Mouse (Mus musculus) layer of hippocampus, adult 9-11 months (tissue): ENCODE measurements around the gene Serpina11.
A peak's percentile ranks its signal among the peaks of the same experiment; 100 is the strongest.

ENCODE experiments used
- DNase-seq: peaks from one replicate; pipeline ENCODE4 v3.0.0; 2022

The Serpina11 gene

DNA sequence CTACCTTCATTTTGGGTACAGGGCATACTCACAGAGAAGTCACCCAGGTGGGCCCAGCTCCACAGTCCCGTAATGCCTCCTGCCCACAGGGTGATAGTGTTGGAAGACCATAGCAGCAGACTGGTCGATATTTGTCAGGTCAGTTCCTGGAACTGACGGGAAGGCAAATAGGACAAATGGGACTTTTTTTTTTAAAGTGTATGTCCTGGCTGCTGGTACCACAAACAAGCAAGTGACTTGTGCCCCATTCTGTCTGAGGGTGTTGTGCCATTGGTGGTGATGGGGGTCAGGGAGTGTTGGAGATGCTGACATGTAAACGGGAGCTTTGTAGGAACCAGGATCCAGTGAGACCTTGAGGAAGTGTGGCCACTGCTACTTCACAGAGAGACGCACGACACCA, at the start of gene Serpina11:
Gene Serpina11, minus strand, starts transcription at position 101 of the 400 bp plus-strand sequence.
- no peak for DNase-seq

DNA sequence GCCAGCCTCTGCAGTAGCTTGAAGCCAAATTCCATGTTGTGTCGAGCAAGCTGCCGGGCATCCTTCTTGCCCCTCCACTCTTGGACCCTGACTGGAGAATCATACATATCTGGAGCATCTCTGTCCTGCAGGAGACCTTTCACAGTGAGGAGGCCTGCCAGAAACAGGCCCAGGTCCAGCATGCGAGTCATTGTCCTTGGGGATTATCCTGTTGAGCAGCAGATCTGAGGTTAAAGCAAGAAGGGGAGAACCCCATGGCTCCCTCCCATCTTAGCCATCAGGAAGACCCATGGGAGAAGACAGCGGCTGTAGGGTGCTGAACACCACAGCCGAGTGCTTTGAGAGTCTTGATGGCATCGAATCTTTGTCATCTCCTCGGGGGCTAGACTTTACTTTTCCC, 48.4 kb upstream of the Serpina11 start:
- no peak for DNase-seq

DNA sequence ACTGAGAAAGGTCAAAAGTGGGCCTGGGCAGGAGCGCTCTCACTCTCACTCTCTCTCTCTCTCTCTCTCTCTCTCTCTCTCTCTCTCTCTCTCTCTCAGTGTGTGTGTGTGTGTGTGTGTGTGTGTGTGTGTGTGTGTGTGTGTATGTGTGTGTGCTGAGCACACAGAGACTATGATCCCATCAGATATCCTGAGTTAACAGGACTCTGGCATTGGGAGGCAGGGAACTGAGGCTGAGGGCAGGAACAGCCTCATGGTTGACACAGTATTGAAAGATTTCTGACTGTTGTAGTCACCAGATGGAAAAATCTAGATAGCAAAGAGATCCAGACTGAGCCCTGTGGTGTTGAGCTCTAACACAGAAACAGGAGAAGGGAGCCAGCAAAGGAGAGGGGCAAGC, 44.0 kb upstream of the Serpina11 start:
- DNase-seq = no peak

DNA sequence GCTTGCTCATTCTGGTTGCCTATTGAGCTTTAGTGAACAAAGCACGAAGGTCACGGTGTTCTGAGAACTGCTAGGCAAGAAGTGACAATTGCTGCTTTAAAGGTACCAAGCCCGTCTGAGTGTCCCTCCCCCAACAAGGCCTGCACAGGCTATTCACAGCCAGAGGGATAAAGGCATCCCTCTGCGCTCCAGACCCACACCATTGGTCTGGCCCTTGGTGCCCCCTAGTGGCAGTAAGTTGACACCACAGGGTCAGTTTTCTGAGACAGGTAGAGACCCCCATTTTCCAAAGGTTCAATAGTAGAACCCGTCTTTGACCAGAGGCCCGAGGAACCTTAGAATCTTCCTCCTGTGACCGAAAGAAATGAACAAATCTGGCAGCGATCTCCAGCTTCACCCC, 40.2 kb upstream of the Serpina11 start:
- DNase-seq = no peak

DNA sequence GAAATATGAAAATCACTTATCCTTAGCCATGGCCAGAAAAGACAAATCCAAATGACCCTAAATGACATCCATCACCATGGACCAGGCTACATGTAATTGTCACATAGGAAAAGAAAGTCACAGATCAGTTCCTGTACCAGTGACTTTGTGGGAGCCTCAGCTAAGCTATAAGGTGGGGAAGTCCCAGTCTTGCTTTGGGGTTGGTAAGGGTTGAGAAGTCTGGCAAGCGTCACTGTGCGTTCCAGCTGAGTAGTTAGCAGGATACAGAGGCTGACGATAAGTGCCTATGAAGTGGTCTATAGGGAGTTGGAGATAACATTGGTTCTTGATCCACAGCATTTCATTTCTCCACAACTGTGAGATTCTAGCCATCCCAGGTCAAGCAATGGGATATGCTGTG, 25.5 kb upstream of the Serpina11 start:
- DNase-seq = no peak

DNA sequence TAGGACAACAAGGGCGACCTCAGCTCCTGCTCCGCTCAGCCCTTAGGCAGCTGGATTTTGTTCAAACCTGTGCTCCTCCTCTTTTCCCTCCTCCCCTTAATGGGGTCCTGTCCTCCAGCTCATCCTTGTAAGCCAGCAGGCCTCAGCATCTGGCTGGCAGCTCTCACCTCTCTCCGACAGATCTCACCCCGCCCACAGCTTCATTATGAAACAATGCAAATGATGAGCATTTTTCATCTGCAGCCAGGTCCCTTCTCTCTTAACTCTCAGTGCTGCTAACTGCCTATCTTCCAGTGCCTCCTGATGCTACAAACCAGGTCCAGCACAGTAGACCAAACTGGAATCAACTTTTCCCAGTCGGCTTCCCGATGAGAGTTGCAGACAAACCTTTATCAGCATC, 23.9 kb upstream of the Serpina11 start, which contains the start of gene Serpina9:
Gene Serpina9, minus strand, starts transcription at position 136 of the 400 bp plus-strand sequence.
- no peak for DNase-seq

DNA sequence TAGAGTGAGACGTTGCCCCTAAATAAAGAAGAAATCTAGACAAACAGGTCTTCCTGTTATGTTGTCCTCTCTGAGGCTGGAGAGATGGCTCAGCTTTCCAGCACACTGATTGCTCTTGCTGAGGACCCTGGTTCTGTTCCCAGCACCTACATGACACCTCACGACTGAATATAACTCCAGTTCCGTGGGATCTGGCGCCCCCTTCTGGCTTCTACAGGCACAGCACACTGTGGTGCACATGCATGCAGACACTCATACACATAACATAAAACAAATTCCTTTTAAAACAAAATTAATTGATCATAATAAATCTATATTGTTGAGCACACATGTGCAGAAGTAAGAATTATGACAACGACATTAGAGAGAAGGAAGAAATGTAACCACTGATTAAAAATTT, 14.9 kb upstream of the Serpina11 start:
- DNase-seq = no peak

DNA sequence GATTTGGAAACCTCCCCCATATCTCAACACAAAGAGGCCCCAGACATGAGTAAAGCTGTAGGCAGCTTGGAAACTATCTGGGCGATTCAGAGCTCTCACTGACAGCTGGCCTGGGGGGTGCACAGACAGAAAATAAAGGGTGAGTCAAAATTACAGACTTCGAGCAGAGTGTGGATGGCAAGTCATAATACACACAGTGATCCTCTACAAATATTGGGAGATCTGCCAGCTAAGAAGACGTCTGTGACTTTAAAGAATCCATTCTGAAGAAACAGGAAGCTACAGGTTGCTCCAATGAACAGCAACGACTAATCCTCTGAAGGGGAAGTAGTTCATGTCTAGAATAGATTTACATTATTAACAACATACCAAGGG, 13.5 kb upstream of the Serpina11 start:
- peak; percentile 65 for DNase-seq

DNA sequence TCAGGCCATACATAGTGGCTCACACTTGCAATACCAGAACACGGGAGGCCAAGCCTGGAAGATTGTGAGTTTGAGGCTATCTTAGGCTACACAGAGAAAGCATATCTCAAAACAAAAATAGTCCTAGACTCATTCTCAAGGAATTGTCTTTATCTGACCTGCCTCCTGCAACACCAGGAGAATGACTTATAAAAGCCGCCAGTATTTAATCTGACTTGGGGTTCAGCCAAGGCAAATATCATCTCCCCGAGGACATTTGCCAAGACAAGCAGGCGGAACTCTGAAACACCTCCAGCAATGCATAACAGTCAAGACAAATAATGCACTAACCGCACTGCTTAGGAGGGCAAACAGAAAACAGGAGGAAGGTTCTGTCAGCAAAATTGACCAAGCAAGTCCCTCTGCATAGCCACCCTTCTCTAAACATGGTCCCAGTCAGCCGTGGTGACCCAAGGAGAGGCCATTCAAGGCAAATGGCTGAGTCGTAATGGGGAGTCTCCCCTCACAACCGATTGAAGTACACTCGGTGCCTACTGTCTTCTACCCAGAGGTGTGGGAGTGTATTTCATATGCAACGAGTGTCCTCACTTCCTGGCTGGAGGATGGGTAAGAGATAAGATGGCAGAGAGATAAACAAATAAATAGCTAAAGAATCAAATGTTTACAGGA, 12.9 kb upstream of the Serpina11 start:
- no peak for DNase-seq

DNA sequence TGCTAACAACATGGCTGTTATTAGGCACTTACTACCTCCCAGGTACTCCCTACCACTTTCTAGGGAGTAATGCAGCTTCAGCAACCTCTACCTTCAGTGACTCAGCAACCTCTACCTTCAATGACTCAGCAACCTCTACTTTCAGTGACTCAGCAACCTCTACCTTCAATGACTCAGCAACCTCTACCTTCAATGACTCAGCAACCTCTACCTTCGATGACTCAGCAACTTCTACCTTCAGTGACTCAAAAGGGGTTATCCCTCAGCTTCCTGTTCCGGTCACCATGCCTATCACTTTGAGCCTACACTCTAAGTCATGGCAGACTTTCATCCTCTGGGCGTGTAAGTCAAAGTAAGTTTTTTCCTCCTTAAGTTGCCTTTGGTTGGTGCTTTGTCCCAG, 10.8 kb upstream of the Serpina11 start:
- no peak for DNase-seq

DNA sequence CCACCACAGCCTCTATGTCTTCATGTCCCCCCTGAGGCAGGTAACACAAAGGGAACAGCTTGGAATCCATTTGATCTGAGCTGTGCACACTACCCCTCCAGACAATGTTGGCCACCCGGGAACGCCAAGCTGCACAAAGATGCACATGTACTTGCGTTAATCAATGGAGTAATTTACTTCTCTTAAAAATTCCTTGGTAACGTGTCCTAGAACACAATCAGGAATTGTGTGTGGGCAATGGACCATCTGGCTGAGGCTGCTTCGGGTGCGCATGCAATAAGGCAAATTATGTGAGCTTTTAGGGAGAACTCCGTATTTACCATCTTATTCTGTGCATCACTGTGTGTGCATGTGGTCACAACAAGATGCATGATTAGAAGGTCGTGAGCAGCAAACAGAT, 9.9 kb upstream of the Serpina11 start:
- DNase-seq = peak; percentile 76

DNA sequence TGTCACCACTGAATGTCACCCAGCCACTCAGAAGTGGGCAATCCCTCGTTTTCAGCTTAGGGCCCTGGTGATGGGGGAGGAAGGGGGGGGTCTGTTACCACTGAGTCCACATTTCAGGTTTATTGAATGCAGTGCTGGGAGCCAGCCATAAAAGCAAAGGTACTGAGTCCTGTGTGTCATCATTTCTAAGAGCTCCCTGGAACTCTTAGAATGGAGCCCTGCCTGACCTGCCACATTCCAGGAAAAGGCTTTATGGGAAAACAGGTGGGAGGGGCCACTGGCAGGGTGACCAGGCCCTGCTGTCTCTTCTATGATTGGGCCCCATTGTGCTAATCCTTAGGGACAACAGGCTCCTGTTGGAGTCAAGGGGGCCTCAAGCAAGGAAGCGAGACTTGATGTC, 6.8 kb upstream of the Serpina11 start:
- DNase-seq = no peak

DNA sequence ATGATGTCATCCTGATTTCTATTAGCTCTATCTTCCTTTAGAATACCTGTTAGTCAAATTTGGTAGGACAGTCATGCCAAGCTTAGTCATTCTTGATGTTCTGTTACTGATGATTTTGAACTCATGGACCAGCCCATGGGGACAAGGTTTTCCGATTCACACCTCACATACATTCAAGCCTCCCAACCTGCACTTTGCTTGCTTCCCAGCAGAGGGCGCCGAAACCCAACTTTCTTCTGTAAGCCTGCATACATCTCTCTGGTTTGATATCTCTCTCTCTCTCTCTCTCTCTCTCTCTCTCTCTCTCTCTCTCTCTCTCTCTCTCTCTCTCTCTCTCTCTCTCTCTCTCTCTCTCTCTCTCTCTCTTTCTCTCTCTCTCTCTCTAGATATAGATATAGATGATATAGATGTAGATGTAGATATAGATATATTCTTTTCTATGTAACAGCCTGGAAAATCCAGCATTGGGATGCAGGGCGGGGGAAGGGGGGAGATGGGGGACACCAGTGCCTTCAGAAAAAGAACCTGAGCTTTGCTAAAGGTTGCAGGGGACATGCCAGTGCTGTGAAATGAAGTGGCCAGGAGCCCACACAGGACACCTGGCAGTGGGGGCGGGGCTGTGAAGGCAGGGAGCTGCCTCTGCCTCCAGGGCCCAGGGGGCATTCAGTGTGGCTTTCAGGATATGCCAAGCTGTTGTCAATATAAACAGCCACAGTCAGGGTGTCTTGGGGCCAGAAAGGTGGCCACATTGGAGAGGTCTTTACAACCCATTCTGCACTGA, 5.7 kb upstream of the Serpina11 start:
- DNase-seq = peak; percentile 62

DNA sequence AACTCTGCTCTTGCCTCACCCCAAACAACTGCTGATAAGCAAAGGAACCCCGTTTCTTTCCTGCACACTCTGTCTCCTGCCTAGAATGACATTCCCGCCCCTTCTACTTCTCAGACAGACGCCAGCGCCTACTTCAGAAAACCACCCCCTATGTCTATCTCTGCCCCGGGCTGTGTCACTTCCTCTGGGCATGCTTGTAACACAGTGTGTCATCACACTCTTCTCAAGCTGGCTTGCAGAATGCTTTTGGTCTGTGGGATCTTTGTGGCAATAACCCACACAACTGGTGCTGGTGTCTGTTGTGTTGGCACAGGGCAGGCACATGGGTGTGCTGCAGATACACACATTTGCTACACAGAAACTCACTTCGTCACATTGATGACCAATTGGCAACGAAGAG, 3.2 kb upstream of the Serpina11 start:
- DNase-seq = peak; percentile 57

DNA sequence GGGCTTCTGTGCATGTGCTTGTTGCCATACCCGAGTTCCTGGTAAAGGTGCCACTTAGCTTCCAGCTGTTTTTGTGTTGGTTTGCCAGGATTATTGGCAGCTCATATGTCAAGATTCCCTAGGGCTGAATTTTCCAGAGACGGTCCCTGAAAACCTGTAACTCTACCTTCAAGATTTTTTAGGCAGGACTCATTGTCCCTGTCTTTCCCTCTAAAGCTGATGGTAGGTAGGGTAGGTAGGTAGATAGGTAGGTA, 316 bp downstream of the Serpina11 start:
- DNase-seq = no peak

DNA sequence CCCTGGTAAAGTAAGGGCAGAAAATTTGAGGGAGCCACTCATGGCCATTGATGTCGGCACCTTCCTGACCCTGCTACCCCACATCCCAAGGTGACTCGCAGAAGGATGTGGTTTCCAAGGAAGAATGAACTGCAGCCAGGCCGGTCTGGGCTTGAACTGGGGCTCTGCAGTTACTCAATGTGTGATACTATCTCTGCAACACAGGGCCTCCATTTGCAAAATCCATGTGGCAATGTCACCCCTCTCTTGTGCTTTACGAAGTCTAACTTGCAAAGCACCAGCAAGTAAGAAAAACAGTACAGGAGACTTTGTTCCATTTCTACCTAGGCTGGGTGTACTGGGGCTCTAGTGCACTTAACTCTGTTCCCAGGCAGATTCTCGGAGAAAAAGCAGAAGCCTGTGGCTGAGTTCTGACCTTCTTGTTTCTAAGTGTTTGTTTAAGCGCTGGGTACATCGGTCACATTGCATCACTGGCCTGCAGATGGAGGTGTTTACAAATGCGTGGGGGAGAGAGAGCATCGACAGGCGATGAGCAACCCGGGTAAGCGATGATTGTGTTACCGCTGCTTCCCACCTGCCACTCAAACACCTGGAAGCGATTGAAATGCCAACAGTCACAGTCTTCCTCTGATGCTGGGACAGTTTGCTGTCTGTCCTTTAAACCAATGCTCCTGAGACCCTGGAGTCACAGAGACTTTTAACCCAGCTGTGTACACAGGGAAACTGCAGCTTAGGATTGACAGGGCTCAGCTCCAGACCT, 823 bp downstream of the Serpina11 start:
- DNase-seq = no peak

DNA sequence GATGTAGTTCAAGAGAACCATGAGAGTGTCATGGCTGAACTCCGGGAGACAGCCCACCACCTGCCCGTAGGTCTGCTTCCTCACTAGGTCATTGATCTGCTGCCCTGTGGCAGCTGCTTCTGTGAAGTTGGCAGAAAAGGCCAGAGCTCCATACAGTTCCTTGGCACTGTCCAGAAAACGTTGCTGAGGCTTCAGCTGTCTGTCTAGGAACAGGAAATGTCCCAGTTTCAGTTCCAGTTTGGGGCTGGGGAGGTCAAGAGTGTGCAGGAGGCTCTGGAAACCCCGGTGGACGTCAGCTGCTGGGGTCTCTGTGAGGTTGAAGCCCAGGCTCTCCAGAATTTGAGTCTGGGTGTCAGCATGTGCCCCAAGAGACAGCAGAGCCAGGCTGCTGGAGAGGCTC, 3.9 kb downstream of the Serpina11 start:
- DNase-seq = no peak

DNA sequence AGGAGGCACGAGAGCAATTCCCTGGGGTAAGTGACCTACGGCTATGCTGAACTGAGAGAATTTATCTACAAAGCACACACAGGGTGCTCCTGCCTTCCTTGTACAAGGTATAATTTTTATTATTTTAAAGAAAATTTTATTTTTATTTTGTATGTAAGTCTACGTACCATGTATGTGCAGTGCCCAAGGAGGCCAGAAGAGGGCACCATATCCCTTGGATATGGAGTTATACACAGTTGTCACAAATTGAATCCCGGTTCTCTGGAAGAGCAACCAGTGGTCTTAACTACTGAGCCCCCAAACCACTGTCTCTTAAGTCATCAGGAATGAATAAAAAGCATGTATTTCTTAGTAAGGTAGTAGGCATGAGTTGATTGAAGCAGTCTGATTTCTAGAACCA, 4.8 kb downstream of the Serpina11 start:
- peak; percentile 44 for DNase-seq

DNA sequence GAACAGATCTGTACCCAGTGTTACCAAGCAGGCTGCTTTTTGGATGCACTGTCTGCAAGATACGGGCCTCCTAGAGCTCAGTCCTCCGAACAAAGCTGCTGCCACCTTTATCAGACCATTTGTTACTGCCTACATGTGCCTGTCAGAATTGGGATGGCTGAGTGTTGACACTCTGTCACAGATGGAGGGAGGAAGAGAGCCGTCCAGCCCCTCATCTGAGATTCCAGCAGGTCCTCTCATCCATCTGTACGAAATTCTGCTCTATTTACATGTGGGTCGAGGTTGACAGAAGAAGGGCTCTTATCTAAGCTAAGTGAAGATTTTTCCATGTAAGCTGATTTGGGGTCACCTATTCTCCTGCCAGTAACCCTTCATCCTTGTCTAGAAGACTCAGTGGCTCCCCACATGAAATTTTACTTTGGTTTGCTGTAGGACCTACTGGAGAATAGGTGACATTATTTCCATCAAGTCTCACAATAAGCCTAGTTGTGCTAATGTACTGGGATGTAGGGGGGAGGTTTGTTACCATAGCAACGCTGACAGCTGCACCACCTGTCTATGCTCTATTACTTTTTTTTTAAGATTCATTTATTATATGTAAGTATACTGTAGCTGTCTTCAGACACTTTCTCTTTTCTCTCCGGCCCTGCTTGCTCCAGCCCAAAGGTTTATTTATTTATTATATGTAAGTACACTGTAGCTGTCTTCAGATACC, 8.0 kb downstream of the Serpina11 start:
- DNase-seq = peak; percentile 57

DNA sequence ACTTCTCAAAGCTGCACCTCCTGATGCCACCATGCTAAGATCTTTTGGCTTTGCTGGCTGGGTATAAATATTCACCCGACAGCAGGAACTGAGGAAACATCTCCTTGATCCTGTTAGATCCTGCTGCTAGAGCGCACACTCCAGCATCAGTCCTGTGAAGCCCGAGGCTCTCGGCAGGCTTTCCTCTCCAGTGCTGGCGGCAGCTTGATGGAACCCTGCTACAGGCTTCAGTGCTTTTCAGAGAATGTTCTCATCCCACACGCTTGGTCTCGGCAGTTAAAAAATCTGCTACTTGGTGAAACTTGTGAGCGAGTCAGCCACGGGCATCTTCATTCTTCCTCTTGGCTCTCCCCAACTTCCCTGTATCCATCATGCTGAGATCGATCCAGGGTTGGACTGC, 11.5 kb downstream of the Serpina11 start:
- no peak for DNase-seq

DNA sequence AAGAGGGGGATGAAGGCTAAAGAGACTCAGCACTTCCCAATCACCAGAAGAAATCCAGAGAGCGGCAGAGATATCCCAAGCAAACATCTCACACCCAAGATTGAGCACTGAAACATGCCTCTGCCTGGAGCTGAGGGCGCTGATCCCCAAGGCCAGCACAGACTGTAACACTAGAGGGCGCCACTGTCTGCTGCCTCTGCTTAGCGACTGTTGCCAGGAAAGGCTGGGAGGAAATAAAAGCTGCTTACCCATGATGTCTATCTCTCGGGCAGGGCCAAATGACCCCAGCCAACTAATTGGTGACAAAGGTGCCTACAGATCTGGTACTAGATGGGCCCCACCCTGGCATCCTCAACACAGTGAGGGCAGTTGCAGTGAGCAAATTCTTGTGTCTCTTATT, 11.9 kb downstream of the Serpina11 start:
- DNase-seq = no peak

DNA sequence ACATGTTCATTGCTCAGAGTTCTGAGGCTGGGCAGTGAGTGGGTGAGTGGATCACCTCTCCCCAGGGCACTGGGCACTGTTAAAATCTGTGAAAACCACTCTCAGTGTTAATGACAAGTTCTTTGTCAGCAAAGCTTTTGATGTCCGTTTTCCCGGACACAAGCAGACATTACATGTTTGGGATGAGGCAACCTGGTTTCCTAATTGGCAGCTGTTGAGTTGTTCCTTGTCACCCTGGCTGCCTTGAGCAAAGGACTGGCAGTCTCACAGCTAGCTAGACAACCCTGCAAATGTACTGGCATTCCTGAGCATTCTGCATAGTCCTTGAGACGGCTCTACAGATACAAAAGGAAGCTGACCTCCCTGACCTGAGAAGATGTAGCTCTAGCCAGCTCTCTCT, 12.7 kb downstream of the Serpina11 start:
- DNase-seq = no peak

DNA sequence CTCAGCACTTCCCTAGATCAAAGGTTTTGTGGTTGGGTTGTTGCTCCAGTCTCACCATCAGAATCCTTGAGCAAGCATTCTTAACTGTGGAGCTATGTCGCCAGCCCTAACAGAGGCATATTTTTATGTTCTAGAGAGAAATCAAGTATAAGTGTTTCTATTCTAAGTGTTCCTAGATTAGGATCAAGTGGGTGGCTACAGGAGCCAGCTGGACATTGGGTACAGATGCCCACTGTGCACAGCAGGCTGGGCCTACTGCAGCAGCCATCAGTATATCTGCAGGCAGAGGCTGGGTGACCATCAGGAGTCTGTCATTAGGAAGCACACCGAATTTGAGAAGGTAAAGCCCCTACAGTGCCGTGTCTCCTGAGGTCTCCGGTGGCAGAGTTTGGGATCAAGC, 18.7 kb downstream of the Serpina11 start:
- DNase-seq = no peak
